Mouse (Mus musculus) embryonic facial prominence, embryonic 11.5 days (tissue): ENCODE measurements around the gene Gm8773. TPM values are rescaled to one million over a fixed set of nuclear protein-coding genes. Genes with fewer than 3 reads are reported as not detected.
A peak's percentile ranks its signal among the peaks of the same experiment; 100 is the strongest.

Experiments used
- ATAC-seq: fragments of 200-750 bp; cut with Nextera tagmentation; replicated peaks from 2 replicates; pipeline ENCODE4 v1.8.0; 2017; ENCODE audit warnings: low read depth; ENCODE audit not compliant: insufficient number of reproducible peaks, low FRiP score, low TSS enrichment
- DNase-seq: peaks from one replicate; pipeline ENCODE4 v3.0.0-alpha.2; 2015; ENCODE audit warnings: low spot score
- H3K27ac ChIP-seq: fragments of 300-500 bp; sonication (generic); replicated peaks from 2 replicates; pipeline ENCODE4 v1.5.1; 2014; ENCODE audit warnings: mild to moderate bottlenecking, low read depth, low read length, control low read depth
- H3K27me3 ChIP-seq: fragments of 300-500 bp; sonication (generic); 2 replicates; pipeline ENCODE4 v1.6.1; 2014; ENCODE audit warnings: mild to moderate bottlenecking, low read length, moderate library complexity, mixed read lengths; ENCODE audit not compliant: control insufficient read depth, insufficient read depth
- H3K36me3 ChIP-seq: fragments of 300-500 bp; sonication (generic); replicated peaks from 2 replicates; pipeline ENCODE4 v1.6.1; 2014; ENCODE audit warnings: low read depth, mild to moderate bottlenecking, low read length, moderate library complexity, mixed read lengths; ENCODE audit not compliant: control insufficient read depth, insufficient read depth
- H3K4me1 ChIP-seq: fragments of 300-500 bp; sonication (generic); 2 replicates; pipeline ENCODE4 v1.6.1; 2014; ENCODE audit warnings: low read length, mixed read lengths; ENCODE audit not compliant: control insufficient read depth, insufficient read depth
- H3K4me2 ChIP-seq: fragments of 300-500 bp; sonication (generic); 2 replicates; pipeline ENCODE4 v1.6.1; 2014; ENCODE audit warnings: low read depth, mild to moderate bottlenecking, control low read depth, low read length, moderate library complexity
- H3K4me3 ChIP-seq: fragments of 300-500 bp; sonication (generic); 2 replicates; pipeline ENCODE4 v1.5.1; 2014; ENCODE audit warnings: low read depth, low read length, control low read depth
- H3K9ac ChIP-seq: fragments of 300-500 bp; sonication (generic); replicated peaks from 2 replicates; pipeline ENCODE4 v1.6.1; 2014; ENCODE audit warnings: mild to moderate bottlenecking, control low read depth, low read length
- H3K9me3 ChIP-seq: fragments of 300-500 bp; sonication (generic); replicated peaks from 2 replicates; pipeline ENCODE4 v1.6.1; 2016; ENCODE audit warnings: mild to moderate bottlenecking, low read length, inconsistent platforms, mixed read lengths; ENCODE audit not compliant: control insufficient read depth
- WGBS: fragments of 180-500 bp; shearing (Covaris S2); extraction: QIAGEN DNeasy Blood & Tissue Kit; methylation state at CpG from one replicate; pipeline ENCODE4 v1.1.7; 2014; 5-methylcytosine and 5-hydroxymethylcytosine counted together
- polyA plus RNA-seq: library from polyadenylated mRNA; unstranded; fragments of >200 nt; fragmentation: Nextera tagmentation; extraction: Ambion mirVana; gene quantifications from 2 replicates; pipeline ENCODE4 v1.2.1, GENCODE M21; 2014

The Gm8773 gene
- 3.3 and 4.0 TPM in 2 replicates for polyA plus RNA-seq

- Histone ChIP-seq H3K27ac (no peak within 1 kb of the TSS), H3K4me2 (peak within 1 kb of the TSS; percentile 62), H3K27me3 (no peaks in the 10 kb centered on the region), H3K36me3 (no peaks in the 10 kb centered on the region), H3K4me3 (peak within 1 kb of the TSS; percentile 39), H3K4me1 (no peaks in the 10 kb centered on the region), H3K9ac (peak within 1 kb of the TSS; percentile 37), H3K9me3 (no peaks in the 10 kb centered on the region)
- 0 out of 2 replicates have a peak, but pooled peaks have one; percentile 70 for ATAC-seq
- peak; percentile 44 for DNase-seq
- WGBS, result 3% methylated on average over 24 of the region's 24 CpGs
Measured at GRCm38 (mm10) chr5:5573749-5574317, at the start of gene Gm8773. Gene Gm8773 (plus strand): TSS chr5:5573799.

GRCm38 (mm10) chr5:5533656-5534420 lies 39.8 kb upstream of the Gm8773 start:
- H3K4me2 ChIP-seq, result no peak overlapping the region
- H3K36me3 ChIP-seq, result no peaks in the 10 kb centered on the region; the same call in 1 of the 2 replicates
- no peak for ATAC-seq
- no peaks in the 10 kb centered on the region for H3K9me3 ChIP-seq
- no peak overlapping the region for H3K9ac ChIP-seq
- H3K27me3 ChIP-seq, result no peaks in the 10 kb centered on the region
- no peak overlapping the region for H3K4me3 ChIP-seq
- H3K27ac ChIP-seq, result no peak overlapping the region
- DNase-seq, result no peak
- no peaks in the 10 kb centered on the region for H3K4me1 ChIP-seq
- 89% methylated on average over 3 of the region's 3 CpGs for WGBS

- DNase-seq (no peak), ATAC-seq (no peak)
- H3K36me3 ChIP-seq, result no peaks in the 10 kb centered on the region; the same call in none of the 2 replicates
- H3K4me2 ChIP-seq, result no peak overlapping the region
- H3K27ac ChIP-seq, result no peak overlapping the region
- no peaks in the 10 kb centered on the region for H3K4me1 ChIP-seq
- no peak overlapping the region for H3K9ac ChIP-seq
- H3K9me3 ChIP-seq, result no peaks in the 10 kb centered on the region
- H3K4me3 ChIP-seq, result no peak overlapping the region
- WGBS, result 84% methylated on average over 1 of the region's 1 CpGs
- H3K27me3 ChIP-seq, result no peaks in the 10 kb centered on the region
Measured at GRCm38 (mm10) chr5:5536131-5536530, 37.5 kb upstream of the Gm8773 start.

- Histone ChIP-seq H3K4me3 (no peak overlapping the region), H3K9me3 (no peaks in the 10 kb centered on the region), H3K27me3 (no peaks in the 10 kb centered on the region), H3K4me2 (no peak overlapping the region), H3K9ac (no peak overlapping the region), H3K27ac (no peak overlapping the region), H3K36me3 (peaks cover 2% of the 10 kb centered on the region), H3K4me1 (no peaks in the 10 kb centered on the region)
- 77% methylated on average over 3 of the region's 3 CpGs for WGBS
- no peak for ATAC-seq
- DNase-seq, result no peak
Measured at GRCm38 (mm10) chr5:5539771-5540170, 33.8 kb upstream of the Gm8773 start.

GRCm38 (mm10) chr5:5540385-5540784 lies 33.2 kb upstream of the Gm8773 start:
- WGBS, result 76% methylated on average over 3 of the region's 3 CpGs
- H3K9ac ChIP-seq, result no peak overlapping the region
- H3K9me3 ChIP-seq, result no peaks in the 10 kb centered on the region
- ATAC-seq (no peak), DNase-seq (no peak)
- H3K4me1 ChIP-seq, result no peaks in the 10 kb centered on the region
- no peak overlapping the region for H3K4me2 ChIP-seq
- no peaks in the 10 kb centered on the region for H3K27me3 ChIP-seq
- no peak overlapping the region for H3K27ac ChIP-seq
- no peak overlapping the region for H3K4me3 ChIP-seq
- H3K36me3 ChIP-seq, result peaks cover 2% of the 10 kb centered on the region

- Histone ChIP-seq H3K4me3 (no peak overlapping the region), H3K4me2 (no peak overlapping the region), H3K4me1 (no peaks in the 10 kb centered on the region), H3K27me3 (no peaks in the 10 kb centered on the region), H3K9ac (no peak overlapping the region), H3K27ac (no peak overlapping the region), H3K36me3 (peaks cover 4% of the 10 kb centered on the region; the same call in 1 of the 2 replicates), H3K9me3 (no peaks in the 10 kb centered on the region)
- ATAC-seq (no peak), DNase-seq (no peak)
- 81% methylated on average over 1 of the region's 1 CpGs for WGBS
Measured at GRCm38 (mm10) chr5:5551110-5551509, 22.5 kb upstream of the Gm8773 start.

GRCm38 (mm10) chr5:5559079-5559740 lies 14.4 kb upstream of the Gm8773 start, which contains the start of gene Gtpbp10:
Gene Gtpbp10 (minus strand): TSS chr5:5559538.
- Histone ChIP-seq H3K9ac (peak within 1 kb of the TSS; percentile 85), H3K36me3 (peaks cover 4% of the 10 kb centered on the region; the same call in 1 of the 2 replicates), H3K9me3 (no peaks in the 10 kb centered on the region), H3K4me1 (no peaks in the 10 kb centered on the region), H3K27ac (no peak within 1 kb of the TSS; the same call in 1 of the 2 replicates), H3K4me3 (peak within 1 kb of the TSS; percentile 71), H3K4me2 (peak within 1 kb of the TSS; percentile 55), H3K27me3 (no peaks in the 10 kb centered on the region)
- under 1% methylated on average over 43 of the region's 43 CpGs for WGBS
- DNase-seq, result peak; percentile 95
- ATAC-seq, result peak; percentile 99
